In genomic region chr4:141031733-141032132, GRCm38 (mm10) we compare ENCODE assay signal across 8 mouse cellular contexts. TPM values are rescaled to one million over a fixed set of nuclear protein-coding genes. Genes with fewer than 3 reads are reported as not detected.
DNase-seq lines count a peak whose midpoint lies in the region; ATAC-seq lines count a peak whose summit lies in the region.

No protein-coding gene starts in this region.

- H3K9me3 ChIP-seq in forebrain, embryonic 16.5 days (ENCODE audit: control insufficient read depth, low read length): no peaks in the 10 kb centered on the region
- H3K9me3 ChIP-seq in hindbrain, embryonic 12.5 days (replicated peaks): no peaks in the 10 kb centered on the region

- H3K4me3 ChIP-seq in forebrain, embryonic 16.5 days (replicated peaks; ENCODE audit: low read length): no peak overlapping the region
- H3K4me3 ChIP-seq in hindbrain, embryonic 12.5 days: no peak overlapping the region

- peak; percentile 82 for DNase-seq in NIH3T3 (ENCODE audit: low read depth)
- DNase-seq in cerebellum, adult 11-12 months: peak; percentile 84
- DNase-seq in layer of hippocampus, adult 9-11 months: peak; percentile 65
- peak; percentile 81 for DNase-seq in lung, postnatal 36 days
- peak; percentile 72 for DNase-seq in retina, postnatal 7 days (ENCODE audit: low read depth, low spot score)
- peak; percentile 72 to 83 for DNase-seq in urinary bladder, postnatal 4 days (ENCODE audit: low spot score in 2 of 2)

- no peaks in the 10 kb centered on the region for H3K27me3 ChIP-seq in forebrain, embryonic 16.5 days (replicated peaks; ENCODE audit: control insufficient read depth, insufficient read depth, low read length)
- 0 out of 2 replicates have a peak, but pooled peaks cover 3% of the 10 kb centered on the region for H3K27me3 ChIP-seq in hindbrain, embryonic 12.5 days

- no peak overlapping the region for H3K4me2 ChIP-seq in forebrain, embryonic 16.5 days (ENCODE audit: low read length)
- H3K4me2 ChIP-seq in hindbrain, embryonic 12.5 days (replicated peaks): no peak overlapping the region

- no peak overlapping the region for H3K9ac ChIP-seq in forebrain, embryonic 16.5 days (replicated peaks; ENCODE audit: low read depth, low read length)
- H3K9ac ChIP-seq in hindbrain, embryonic 12.5 days: no peak overlapping the region

- no peaks in the 10 kb centered on the region; the same call in 1 of the 2 replicates for H3K36me3 ChIP-seq in forebrain, embryonic 16.5 days (ENCODE audit: control insufficient read depth, insufficient read depth)
- H3K36me3 ChIP-seq in hindbrain, embryonic 12.5 days: peaks cover 81% of the 10 kb centered on the region

- H3K4me1 ChIP-seq in forebrain, embryonic 16.5 days (replicated peaks; ENCODE audit: control insufficient read depth, insufficient read depth, low read length): peaks cover 7% of the 10 kb centered on the region; the same call in 1 of the 2 replicates
- H3K4me1 ChIP-seq in hindbrain, embryonic 12.5 days: peaks cover 11% of the 10 kb centered on the region; the same call in 1 of the 2 replicates

- H3K27ac ChIP-seq in forebrain, embryonic 16.5 days (ENCODE audit: low read length): no peak overlapping the region
- no peak overlapping the region for H3K27ac ChIP-seq in hindbrain, embryonic 12.5 days

- ATAC-seq in forebrain, embryonic 16.5 days: peak; percentile 76
- ATAC-seq in hindbrain, embryonic 12.5 days (ENCODE audit: low FRiP score): peak; percentile 45

- WGBS in forebrain, embryonic 16.5 days: 16% methylated on average over 6 of the region's 6 CpGs
- 20% methylated on average over 6 of the region's 6 CpGs for WGBS in hindbrain, embryonic 12.5 days

RNA-seq across cellular contexts. Expression of gene Mfap2, which starts 21.5 kb away (rescaled TPM):
- 190 and 202 TPM in 2 replicates for polyA plus RNA-seq in forebrain, embryonic 16.5 days (2015; fragmentation: Nextera tagmentation; extraction: Ambion mirVana)
- polyA plus RNA-seq in hindbrain, embryonic 12.5 days (2016; fragmentation: Nextera tagmentation; extraction: Ambion mirVana): 344 and 345 TPM in 2 replicates

RNA-seq across cellular contexts. Expression of gene Crocc, which starts 28.6 kb away (rescaled TPM):
- polyA plus RNA-seq in forebrain, embryonic 16.5 days (2015; fragmentation: Nextera tagmentation; extraction: Ambion mirVana): 6.2 and 6.7 TPM in 2 replicates
- 13.2 and 14.1 TPM in 2 replicates for polyA plus RNA-seq in hindbrain, embryonic 12.5 days (2016; fragmentation: Nextera tagmentation; extraction: Ambion mirVana)

RNA-seq across cellular contexts. Expression of gene Atp13a2, which starts 45.1 kb away (rescaled TPM):
- polyA plus RNA-seq in forebrain, embryonic 16.5 days (2015; fragmentation: Nextera tagmentation; extraction: Ambion mirVana): 126 and 142 TPM in 2 replicates
- polyA plus RNA-seq in hindbrain, embryonic 12.5 days (2016; fragmentation: Nextera tagmentation; extraction: Ambion mirVana): 110 and 113 TPM in 2 replicates

RNA-seq across cellular contexts. Expression of gene Necap2, which starts 46.4 kb away (rescaled TPM):
- 56.6 and 57.8 TPM in 2 replicates for polyA plus RNA-seq in forebrain, embryonic 16.5 days (2015; fragmentation: Nextera tagmentation; extraction: Ambion mirVana)
- 57.6 and 60.7 TPM in 2 replicates for polyA plus RNA-seq in hindbrain, embryonic 12.5 days (2016; fragmentation: Nextera tagmentation; extraction: Ambion mirVana)

RNA-seq across cellular contexts. Expression of gene Spata21, which starts 56.4 kb away (rescaled TPM):
- polyA plus RNA-seq in forebrain, embryonic 16.5 days (2015; fragmentation: Nextera tagmentation; extraction: Ambion mirVana): 0.09 and 0.46 TPM in 2 replicates
- polyA plus RNA-seq in hindbrain, embryonic 12.5 days (2016; fragmentation: Nextera tagmentation; extraction: Ambion mirVana): 0.13 TPM in 1 of 2 replicates, not detected in the other
